Mouse (Mus musculus) G1E (cell line): ENCODE results near the gene Antxr2.

ENCODE experiments used
- CTCF ChIP-seq: IDR thresholded peaks from 2 replicates; pipeline ENCODE4 v1.5.1; 2012; ENCODE audit warnings: low read depth, low read length, inconsistent platforms, mixed read lengths
- GATA1 ChIP-seq: IDR thresholded peaks from 2 replicates; pipeline ENCODE4 v1.6.1; 2012; ENCODE audit warnings: borderline replicate concordance, low read length, inconsistent platforms, mixed read lengths
- POLR2AphosphoS5 ChIP-seq: IDR thresholded peaks from 2 replicates; pipeline ENCODE4 v1.6.1; 2012; ENCODE audit warnings: low read depth, low read length, inconsistent platforms; ENCODE audit not compliant: insufficient replicate concordance

- TF ChIP-seq CTCF: no peak
- TF ChIP-seq GATA1: no peak
- TF ChIP-seq POLR2AphosphoS5: no peak
Measured at GRCm38 (mm10) chr5:97914890-97915289, 116.0 kb downstream of the Antxr2 start.
